Mouse (Mus musculus) MEL (cell line): ENCODE results near the gene Psmc3ip. TPM values are rescaled to one million over a fixed set of nuclear protein-coding genes. Genes with fewer than 3 reads are reported as not detected.

Experiments used
- DNase-seq: peaks from one replicate; pipeline ENCODE4 v3.0.0; 2011; ENCODE audit warnings: low read depth, low spot score
- H3K27ac ChIP-seq: 2 replicates; pipeline ENCODE4 v1.5.1; 2012; ENCODE audit warnings: low read depth, mild to moderate bottlenecking, control low read depth, low read length, moderate library complexity; ENCODE audit not compliant: control insufficient read depth
- H3K27me3 ChIP-seq, 2 experiments: fragments of 150-350 bp in 1 of 2; sonication (generic) in 1 of 2; 2 replicates each; pipeline ENCODE4 v1.6.1; 2012; ENCODE audit warnings: low read length in 2 of 2, mild to moderate bottlenecking in 2 of 2, improper control_type of control experiment in 1 of 2, moderate library complexity in 1 of 2; ENCODE audit not compliant: insufficient read depth in 2 of 2, control insufficient read depth in 1 of 2
- H3K36me3 ChIP-seq, 2 experiments: 2 replicates each; pipeline ENCODE4 v1.6.1; 2012 to 2014; ENCODE audit warnings: low read length in 2 of 2, improper control_type of control experiment in 1 of 2, inconsistent platforms in 1 of 2, mild to moderate bottlenecking in 1 of 2; ENCODE audit not compliant: insufficient read depth in 2 of 2, control insufficient read depth in 1 of 2
- H3K4me1 ChIP-seq, 2 experiments: fragments of 150-350 bp in 1 of 2; sonication (generic) in 1 of 2; 2 replicates each; pipeline ENCODE4 v1.6.1; 2012; ENCODE audit warnings: low read length in 2 of 2, improper control_type of control experiment in 1 of 2, mild to moderate bottlenecking in 1 of 2; ENCODE audit not compliant: insufficient read depth in 2 of 2, control insufficient read depth in 1 of 2
- H3K4me3 ChIP-seq, 2 experiments: fragments of 150-350 bp in 1 of 2; sonication (generic) in 1 of 2; 2 replicates each; pipeline ENCODE4 v1.5.1; 2012; ENCODE audit warnings: low read depth in 2 of 2, low read length in 2 of 2, mild to moderate bottlenecking in 2 of 2, moderate library complexity in 2 of 2, control low read depth in 1 of 2, improper control_type of control experiment in 1 of 2; ENCODE audit not compliant: control insufficient read depth in 1 of 2, insufficient read depth in 1 of 2
- H3K79me2 ChIP-seq: 2 replicates; pipeline ENCODE4 v1.6.1; 2012; ENCODE audit warnings: mild to moderate bottlenecking, low read length, moderate library complexity; ENCODE audit not compliant: control insufficient read depth, poor library complexity, insufficient read depth
- H3K9ac ChIP-seq: 2 replicates; pipeline ENCODE4 v1.6.1; 2012; ENCODE audit warnings: low read depth, mild to moderate bottlenecking, control low read depth, low read length, moderate library complexity; ENCODE audit not compliant: control insufficient read depth, poor library complexity, severe bottlenecking
- H3K9me3 ChIP-seq: fragments of 150-350 bp; sonication (generic); replicated peaks from 2 replicates; pipeline ENCODE4 v1.6.1; 2012; ENCODE audit warnings: mild to moderate bottlenecking, low read length, improper control_type of control experiment, moderate library complexity; ENCODE audit not compliant: insufficient read depth
- CHD1 ChIP-seq: IDR thresholded peaks from 2 replicates; pipeline ENCODE4 v1.6.1; 2012; ENCODE audit warnings: low read depth, mild to moderate bottlenecking, inconsistent platforms, low read length, improper control_type of control experiment
- CTCF ChIP-seq, 3 experiments: IDR thresholded peaks in 2 of 3; conservative IDR thresholded peaks in 1 of 3; 2 replicates each; pipeline ENCODE4 v1.5.1; 2011 to 2012; ENCODE audit warnings: low read length in 3 of 3, low read depth in 2 of 3, mild to moderate bottlenecking in 2 of 3, improper control_type of control experiment in 1 of 3, inconsistent platforms in 1 of 3, mixed read lengths in 1 of 3, moderate library complexity in 1 of 3; ENCODE audit not compliant: control insufficient read depth in 1 of 3, insufficient read depth in 1 of 3, poor library complexity in 1 of 3, severe bottlenecking in 1 of 3
- ELF1 ChIP-seq: IDR thresholded peaks from 2 replicates; pipeline ENCODE4 v1.6.1; 2014; ENCODE audit warnings: low read depth, mild to moderate bottlenecking, inconsistent platforms, low read length, improper control_type of control experiment, moderate library complexity
- ETS1 ChIP-seq: IDR thresholded peaks from 2 replicates; pipeline ENCODE4 v1.6.1; 2012; ENCODE audit warnings: low read depth, mild to moderate bottlenecking, inconsistent platforms, low read length, improper control_type of control experiment, moderate library complexity
- GABPA ChIP-seq: IDR thresholded peaks from 2 replicates; pipeline ENCODE4 v1.6.1; 2012; ENCODE audit warnings: low read depth, mild to moderate bottlenecking, inconsistent platforms, low read length, improper control_type of control experiment, moderate library complexity
- HCFC1 ChIP-seq: IDR thresholded peaks from 2 replicates; pipeline ENCODE4 v1.6.1; 2012; ENCODE audit warnings: low read depth, mild to moderate bottlenecking, inconsistent platforms, low read length, improper control_type of control experiment, moderate library complexity
- MAZ ChIP-seq: IDR thresholded peaks from 2 replicates; pipeline ENCODE4 v1.6.1; 2012; ENCODE audit warnings: low read depth, mild to moderate bottlenecking, inconsistent platforms, low read length, improper control_type of control experiment
- MXI1 ChIP-seq: IDR thresholded peaks from 2 replicates; pipeline ENCODE4 v1.6.1; 2011; ENCODE audit warnings: mild to moderate bottlenecking, low read depth, low read length, improper control_type of control experiment
- MYC ChIP-seq: IDR thresholded peaks from 2 replicates; pipeline ENCODE4 v1.6.1; 2011; ENCODE audit warnings: low read depth, mild to moderate bottlenecking, low read length, improper control_type of control experiment, moderate library complexity
- NELFE ChIP-seq: IDR thresholded peaks from 2 replicates; pipeline ENCODE4 v1.6.1; 2011; ENCODE audit warnings: low read depth, low read length, improper control_type of control experiment
- POLR2A ChIP-seq, 2 experiments: IDR thresholded peaks; 2 replicates each; pipeline ENCODE4 v1.6.1; 2011 to 2012; ENCODE audit warnings: low read length in 2 of 2, mild to moderate bottlenecking in 2 of 2, control low read depth in 1 of 2, improper control_type of control experiment in 1 of 2, low read depth in 1 of 2, moderate library complexity in 1 of 2; ENCODE audit not compliant: control insufficient read depth in 1 of 2, insufficient read depth in 1 of 2, poor library complexity in 1 of 2
- POLR2AphosphoS5 ChIP-seq: IDR thresholded peaks from 2 replicates; pipeline ENCODE4 v1.6.1; 2012; ENCODE audit warnings: low read depth, borderline replicate concordance, mild to moderate bottlenecking, inconsistent platforms, low read length, moderate library complexity, mixed read lengths
- RAD21 ChIP-seq: IDR thresholded peaks from 2 replicates; pipeline ENCODE4 v1.6.1; 2011; ENCODE audit warnings: mild to moderate bottlenecking, low read depth, low read length, improper control_type of control experiment
- RCOR1 ChIP-seq: IDR thresholded peaks from 2 replicates; pipeline ENCODE4 v1.6.1; 2012; ENCODE audit warnings: low read depth, mild to moderate bottlenecking, inconsistent platforms, low read length, improper control_type of control experiment
- TCF12 ChIP-seq: IDR thresholded peaks from 2 replicates; pipeline ENCODE4 v1.6.1; 2014; ENCODE audit warnings: low read depth, mild to moderate bottlenecking, inconsistent platforms, low read length, improper control_type of control experiment, moderate library complexity
- UBTF ChIP-seq: IDR thresholded peaks from 2 replicates; pipeline ENCODE4 v1.6.1; 2012; ENCODE audit warnings: low read depth, mild to moderate bottlenecking, inconsistent platforms, low read length, improper control_type of control experiment, moderate library complexity, borderline replicate concordance; ENCODE audit not compliant: insufficient read depth
- USF1 ChIP-seq: IDR thresholded peaks from 2 replicates; pipeline ENCODE4 v1.6.1; 2014; ENCODE audit warnings: low read depth, mild to moderate bottlenecking, inconsistent platforms, low read length, improper control_type of control experiment, moderate library complexity
- ZMIZ1 ChIP-seq: IDR thresholded peaks from 2 replicates; pipeline ENCODE4 v1.6.1; 2012; ENCODE audit warnings: low read depth, mild to moderate bottlenecking, inconsistent platforms, low read length, improper control_type of control experiment, moderate library complexity
- ZNF384 ChIP-seq: IDR thresholded peaks from 2 replicates; pipeline ENCODE4 v1.6.1; 2012; ENCODE audit warnings: low read depth, mild to moderate bottlenecking, inconsistent platforms, low read length, improper control_type of control experiment
- polyA plus RNA-seq, 2 experiments: library from polyadenylated mRNA; stranded (reverse) in 1 of 2; unstranded in 1 of 2; fragments of >175 nt in 1 of 2; fragments of >200 nt in 1 of 2; gene quantifications; 2 replicates each; pipeline versions ENCODE4 v1.2.1 to v1.2.4; 2012; ENCODE audit warnings: low replicate concordance in 2 of 2, low read depth in 1 of 2; ENCODE audit not compliant: insufficient read length in 2 of 2, insufficient read depth in 1 of 2, missing spikeins in 1 of 2
- total RNA-seq: library from RNA; depleted of rRNA; stranded (reverse); fragments of 300-350 nt; gene quantifications from 2 replicates; pipeline ENCODE4 v1.2.3, GENCODE M21; 2012

Gene Psmc3ip
- total and polyA plus RNA-seq, 3 experiments: 8.2 to 14.5 TPM; not detected in 1

GRCm38 (mm10) chr11:101119131-101119760 is 24.0 kb upstream of the Psmc3ip start:
- peak; percentile 55 for DNase-seq
- no peaks in the 10 kb centered on the region for H3K27me3 ChIP-seq
- H3K4me3 ChIP-seq: peak overlapping the region; percentile 77 to 84
- peaks cover 11 to 16% of the 10 kb centered on the region in 2 experiments for H3K4me1 ChIP-seq
- H3K27ac ChIP-seq: peak overlapping the region; percentile 37
- peaks cover 2 to 26% of the 10 kb centered on the region in 2 experiments; a peak in 3 of 4 replicates for H3K36me3 ChIP-seq
- TF ChIP-seq UBTF (0 out of 2 replicates have a peak, but pooled peaks have one; percentile 84), POLR2AphosphoS5 (no peak), MXI1 (peak; percentile 46), ZMIZ1 (no peak), CTCF (IDR thresholded peaks at IDR 0.05 in 2 of 3, conservative IDR thresholded peaks at IDR 0.05 in 1 of 3; ENCODE audit: control insufficient read depth in 1 of 3, insufficient read depth in 1 of 3, low read depth in 2 of 3, low read length in 3 of 3, poor library complexity in 1 of 3, severe bottlenecking in 1 of 3) (0 out of 6 replicates have a peak, but pooled peaks of 1 of the 3 experiments have one; percentile 2), MYC (no peak), POLR2A (IDR thresholded peaks at IDR 0.05; ENCODE audit: control insufficient read depth in 1 of 2, insufficient read depth in 1 of 2, low read depth in 1 of 2, low read length in 2 of 2, poor library complexity in 1 of 2) (peak in 1 of 2 experiments; percentile 96; a peak in 2 of 4 replicates), MAZ (no peak)
- H3K9me3 ChIP-seq: no peaks in the 10 kb centered on the region
- peak overlapping the region; percentile 83 for H3K9ac ChIP-seq
- H3K79me2 ChIP-seq: peaks cover 43% of the 10 kb centered on the region

- DNase-seq: no peak
- H3K36me3 ChIP-seq: peaks cover 4 to 26% of the 10 kb centered on the region in 2 experiments
- H3K4me3 ChIP-seq: peak overlapping the region in 1 of 2 experiments; percentile 77; a peak in 2 of 4 replicates
- peak overlapping the region; percentile 83 for H3K9ac ChIP-seq
- no peaks in the 10 kb centered on the region for H3K27me3 ChIP-seq
- peaks cover 48% of the 10 kb centered on the region for H3K79me2 ChIP-seq
- H3K4me1 ChIP-seq: peaks cover 11 to 16% of the 10 kb centered on the region in 2 experiments
- TF ChIP-seq ELF1 (peak; percentile 44; the same call in 1 of the 2 replicates), GABPA (no peak)
- no peak overlapping the region for H3K27ac ChIP-seq
- H3K9me3 ChIP-seq: no peaks in the 10 kb centered on the region
Observed at GRCm38 (mm10) chr11:101118105-101118504, 22.9 kb upstream of the Psmc3ip start.

- H3K9ac ChIP-seq: no peak overlapping the region
- no peak overlapping the region for H3K27ac ChIP-seq
- peaks cover 2 to 16% of the 10 kb centered on the region in 2 experiments for H3K36me3 ChIP-seq
- no peaks in the 10 kb centered on the region for H3K27me3 ChIP-seq
- peaks cover 47% of the 10 kb centered on the region for H3K79me2 ChIP-seq
- TF ChIP-seq NELFE (no peak), USF1 (no peak), GABPA (no peak), ZNF384 (no peak), TCF12 (no peak), ZMIZ1 (no peak), RAD21 (no peak), ETS1 (no peak), HCFC1 (no peak), RCOR1 (no peak), CHD1 (no peak)
- H3K9me3 ChIP-seq: no peaks in the 10 kb centered on the region
- H3K4me1 ChIP-seq: peaks cover 11 to 12% of the 10 kb centered on the region in 2 experiments
- no peak overlapping the region for H3K4me3 ChIP-seq
- no peak for DNase-seq
Observed at GRCm38 (mm10) chr11:101115564-101115963, 20.3 kb upstream of the Psmc3ip start.
